Mouse (Mus musculus) inflammation-experienced regulatory T-cells, adult 6 months (primary cell): ENCODE results near the gene Dnah10. TPM values are rescaled to one million over a fixed set of nuclear protein-coding genes. Genes with fewer than 3 reads are reported as not detected.

Experiments
- ATAC-seq: one replicate; pipeline ENCODE4 v1.8.0; 2017
- polyA plus RNA-seq, 3 experiments: library from polyadenylated mRNA; unstranded; fragments of 100-300 nt; shearing (Covaris generic); gene quantifications; one replicate each; pipeline ENCODE4 v1.2.1; 2017

Dnah10 gene
- polyA plus RNA-seq, 3 experiments from 2014 or later, result 0.05 TPM; not detected in 2

- no peak for ATAC-seq
Measured at GRCm38 (mm10) chr5:124872033-124872432, 147.1 kb downstream of the Dnah10 start.

- no peak for ATAC-seq
Measured at GRCm38 (mm10) chr5:124873096-124873495, 148.2 kb downstream of the Dnah10 start.

GRCm38 (mm10) chr5:124873890-124874601 is 149.2 kb downstream of the Dnah10 start:
- ATAC-seq, result no peak

GRCm38 (mm10) chr5:124879251-124879650 is 154.4 kb downstream of the Dnah10 start:
- ATAC-seq, result no peak

GRCm38 (mm10) chr5:124879801-124880200 is 154.9 kb downstream of the Dnah10 start:
- no peak for ATAC-seq

- ATAC-seq, result no peak
Measured at GRCm38 (mm10) chr5:124883877-124884276, 159.0 kb downstream of the Dnah10 start.

Other genes with a start within 250 kb of the Dnah10 start
- 10 to 100 TPM; 56.2 to 88.3 (median 67.1) TPM for gene Rilpl2, start 246.7 kb upstream of the Dnah10 start, polyA plus RNA-seq
- 10 to 100 TPM in 1 of 3 experiments, 1 to 10 TPM in 2; 6.5 to 12.1 (median 9.7) TPM for gene Snrnp35, start 242.0 kb upstream of the Dnah10 start, polyA plus RNA-seq
- gene Rilpl1, start 193.7 kb upstream of the Dnah10 start, polyA plus RNA-seq, result 1 to 10 TPM in 1 of 3 experiments, under 1 TPM in 2; 0.39 to 1.3 (median 0.91) TPM
- 100 to 1,000 TPM in 1 of 3 experiments, 10 to 100 TPM in 2; 41.3 to 124 (median 59.1) TPM for gene Tmed2, start 184.4 kb upstream of the Dnah10 start, polyA plus RNA-seq
- 10 to 100 TPM; 14.7 to 22.6 (median 20.1) TPM for gene Ddx55, start 172.2 kb upstream of the Dnah10 start, polyA plus RNA-seq
- gene Eif2b1, start 146.0 kb upstream of the Dnah10 start, polyA plus RNA-seq, result 10 to 100 TPM; 43.2 to 54.2 (median 51.1) TPM
- gene Gtf2h3, start 145.9 kb upstream of the Dnah10 start, polyA plus RNA-seq, result 10 to 100 TPM; 59.6 to 62.1 (median 60.8) TPM
- 10 to 100 TPM; 27.5 to 34.3 (median 30.3) TPM for gene Atp6v0a2, start 96.5 kb upstream of the Dnah10 start, polyA plus RNA-seq
- gene Ccdc92, start 137.3 kb downstream of the Dnah10 start, polyA plus RNA-seq, result 1 to 10 TPM; 3.8 to 9.1 (median 5.0) TPM
- 10 to 100 TPM; 10.8 to 11.7 (median 11.1) TPM for gene Zfp664, start 137.6 kb downstream of the Dnah10 start, polyA plus RNA-seq